Mouse (Mus musculus): ENCODE results near the gene Prkag2.

DNA sequence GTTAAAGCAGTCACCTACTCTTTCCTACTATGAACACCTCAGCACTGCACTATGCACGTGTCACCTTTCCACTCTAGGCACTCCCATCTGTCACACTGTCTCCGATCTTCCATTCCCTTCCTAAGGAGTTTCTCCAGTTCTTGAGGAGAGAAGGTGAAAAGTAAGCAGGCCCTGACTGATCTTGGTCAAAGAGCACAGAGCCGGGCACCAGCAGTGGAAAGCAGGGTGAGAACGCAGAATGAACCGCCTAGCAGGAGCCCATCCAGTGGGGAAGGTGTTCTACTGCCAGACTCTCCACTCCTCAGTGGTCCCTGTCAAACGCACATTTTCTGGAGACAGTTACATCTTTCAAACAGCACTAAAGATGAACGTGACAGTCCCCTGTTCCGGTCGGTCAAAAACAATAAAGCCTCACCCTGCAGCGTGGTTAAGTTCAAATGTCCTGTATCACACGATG is 259.4 kb downstream of the Prkag2 start:
- no peak for TF ChIP-seq CTCF (IDR thresholded peaks at IDR 0.05; ENCODE audit: control insufficient read depth, insufficient read depth, insufficient read length)
- no peak for TF ChIP-seq USF1 (IDR thresholded peaks at IDR 0.05; ENCODE audit: low read depth)
- TF ChIP-seq MAX (IDR thresholded peaks at IDR 0.05), result no peak
